Mouse (Mus musculus) liver, embryonic 14.5 days (tissue): Measurements from ENCODE around the gene Pdcd5. TPM values are rescaled to one million over a fixed set of nuclear protein-coding genes. Genes with fewer than 3 reads are reported as not detected.

Experiments used
- ATAC-seq: fragments of 200-750 bp; cut with Nextera tagmentation; 2 replicates; pipeline ENCODE4 v1.8.0; 2017; ENCODE audit warnings: moderate number of reproducible peaks, mild to moderate bottlenecking, moderate library complexity; ENCODE audit not compliant: insufficient read depth
- DNase-seq, 3 experiments: peaks; one replicate each; pipeline ENCODE4 v3.0.0-alpha.2; 2012 to 2013; ENCODE audit warnings: low read depth in 3 of 3, low spot score in 3 of 3
- H3K27ac ChIP-seq: fragments of 300-500 bp; sonication (generic); 2 replicates; pipeline ENCODE4 v1.5.1; 2014; ENCODE audit warnings: moderate library complexity, mild to moderate bottlenecking, control low read depth, inconsistent platforms
- H3K27me3 ChIP-seq: fragments of 300-500 bp; sonication (generic); 2 replicates; pipeline ENCODE4 v1.6.1; 2014; ENCODE audit warnings: mild to moderate bottlenecking, low read length, moderate library complexity; ENCODE audit not compliant: control insufficient read depth, insufficient read depth
- H3K36me3 ChIP-seq: fragments of 300-500 bp; sonication (generic); replicated peaks from 2 replicates; pipeline ENCODE4 v1.6.1; 2014; ENCODE audit warnings: low read depth; ENCODE audit not compliant: control insufficient read depth, insufficient read depth
- H3K4me1 ChIP-seq, 2 experiments: fragments of 200-500 bp in 1 of 2; fragments of 300-500 bp in 1 of 2; sonication (generic) in 1 of 2; replicated peaks; 2 replicates each; pipeline ENCODE4 v1.6.1; 2012 to 2014; ENCODE audit warnings: antibody characterized with exemption in 1 of 2, inconsistent platforms in 1 of 2, low read length in 1 of 2; ENCODE audit not compliant: control insufficient read depth in 2 of 2, insufficient read depth in 2 of 2
- H3K4me2 ChIP-seq: fragments of 300-500 bp; sonication (generic); 2 replicates; pipeline ENCODE4 v1.6.1; 2014; ENCODE audit warnings: low read depth, mild to moderate bottlenecking, control low read depth, moderate library complexity
- H3K4me3 ChIP-seq, 2 experiments: fragments of 200-500 bp in 1 of 2; fragments of 300-500 bp in 1 of 2; sonication (generic) in 1 of 2; 2 replicates each; pipeline ENCODE4 v1.5.1; 2012 to 2014; ENCODE audit warnings: low read depth in 2 of 2, low read length in 2 of 2, mild to moderate bottlenecking in 2 of 2, control low read depth in 1 of 2, inconsistent platforms in 1 of 2, moderate library complexity in 1 of 2; ENCODE audit not compliant: insufficient read depth in 1 of 2
- H3K9ac ChIP-seq: fragments of 300-500 bp; sonication (generic); replicated peaks from 2 replicates; pipeline ENCODE4 v1.6.1; 2014; ENCODE audit warnings: mild to moderate bottlenecking, control low read depth, moderate library complexity
- H3K9me3 ChIP-seq: fragments of 300-500 bp; sonication (generic); 2 replicates; pipeline ENCODE4 v1.6.1; 2016; ENCODE audit warnings: low read length, mixed read lengths; ENCODE audit not compliant: control insufficient read depth
- CTCF ChIP-seq: IDR thresholded peaks from 2 replicates; pipeline ENCODE4 v1.5.1; 2016; ENCODE audit warnings: antibody characterized with exemption, low read depth, control low read depth
- EP300 ChIP-seq: IDR thresholded peaks from 2 replicates; pipeline ENCODE4 v1.6.1; 2016; ENCODE audit warnings: antibody characterized with exemption, low read depth
- WGBS: fragments of 180-500 bp; shearing (Covaris S2); extraction: QIAGEN DNeasy Blood & Tissue Kit; methylation state at CpG from one replicate; pipeline ENCODE4 v1.1.7; 2014; ENCODE audit not compliant: insufficient replicate concordance; 5-methylcytosine and 5-hydroxymethylcytosine counted together
- polyA plus RNA-seq, 2 experiments: library from polyadenylated mRNA; depleted of rRNA in 1 of 2; stranded (reverse) in 1 of 2; unstranded in 1 of 2; fragments of >200 nt; fragmentation: Nextera tagmentation in 1 of 2; extraction: Ambion mirVana in 1 of 2; gene quantifications; 2 replicates each; pipeline versions ENCODE4 v1.2.1 to v1.2.3; 2012 to 2014

The Pdcd5 gene
- polyA plus RNA-seq, 2 experiments: 85.7 to 161 TPM

GRCm38 (mm10) chr7:35646317-35647081 lies 822 bp downstream of the Pdcd5 start:
- Histone ChIP-seq H3K36me3 (peaks cover 6% of the 10 kb centered on the region), H3K4me2 (peak overlapping the region; percentile 59), H3K9me3 (no peaks in the 10 kb centered on the region), H3K27ac (no peak overlapping the region), H3K27me3 (no peaks in the 10 kb centered on the region), H3K9ac (peak overlapping the region; percentile 67), H3K4me3 (peak overlapping the region; percentile 64 to 92), H3K4me1 (peaks cover 13 to 14% of the 10 kb centered on the region in 2 experiments)
- DNase-seq (no peak), ATAC-seq (peak; percentile 24; the same call in 1 of the 2 replicates)
- WGBS: 10% methylated on average over 34 of the region's 34 CpGs
- TF ChIP-seq CTCF: no peak
- no peak for TF ChIP-seq EP300

GRCm38 (mm10) chr7:35640072-35640471 lies 7.2 kb downstream of the Pdcd5 start:
- TF ChIP-seq CTCF: no peak
- TF ChIP-seq EP300: no peak
- Histone ChIP-seq H3K9me3 (no peaks in the 10 kb centered on the region), H3K27me3 (no peaks in the 10 kb centered on the region), H3K4me1 (no peaks in the 10 kb centered on the region), H3K27ac (no peak overlapping the region), H3K4me2 (no peak overlapping the region), H3K36me3 (peaks cover 42% of the 10 kb centered on the region), H3K4me3 (no peak overlapping the region), H3K9ac (no peak overlapping the region)
- no peak for ATAC-seq
- WGBS: 70% methylated on average over 6 of the region's 6 CpGs
- DNase-seq: no peak

- H3K9ac ChIP-seq: no peak overlapping the region
- no peak overlapping the region for H3K4me3 ChIP-seq
- H3K27ac ChIP-seq: no peak overlapping the region
- ATAC-seq (no peak), DNase-seq (no peak)
- 82% methylated on average over 9 of the region's 9 CpGs for WGBS
- H3K9me3 ChIP-seq: no peaks in the 10 kb centered on the region
- H3K27me3 ChIP-seq: no peaks in the 10 kb centered on the region
- H3K4me2 ChIP-seq: no peak overlapping the region
- H3K36me3 ChIP-seq: peaks cover 50% of the 10 kb centered on the region
- no peak for TF ChIP-seq CTCF
- no peaks in the 10 kb centered on the region for H3K4me1 ChIP-seq
These were observed 10.4 kb downstream of the Pdcd5 start for GRCm38 (mm10) chr7:35636874-35637273.

- H3K4me2 ChIP-seq: no peak overlapping the region
- TF ChIP-seq CTCF: peak; percentile 55
- no peak for TF ChIP-seq EP300
- no peaks in the 10 kb centered on the region for H3K27me3 ChIP-seq
- peaks cover 47% of the 10 kb centered on the region for H3K36me3 ChIP-seq
- DNase-seq: no peak
- WGBS: 67% methylated on average over 6 of the region's 6 CpGs
- H3K4me1 ChIP-seq: no peaks in the 10 kb centered on the region
- no peaks in the 10 kb centered on the region for H3K9me3 ChIP-seq
- ATAC-seq: no peak
- no peak overlapping the region for H3K4me3 ChIP-seq
- no peak overlapping the region for H3K9ac ChIP-seq
- H3K27ac ChIP-seq: no peak overlapping the region
These were observed 11.1 kb downstream of the Pdcd5 start for GRCm38 (mm10) chr7:35636229-35636628.

GRCm38 (mm10) chr7:35628496-35628895 lies 18.8 kb downstream of the Pdcd5 start:
- Histone ChIP-seq H3K36me3 (peaks cover 28% of the 10 kb centered on the region), H3K4me2 (no peak overlapping the region), H3K9ac (no peak overlapping the region), H3K4me3 (no peak overlapping the region), H3K27ac (no peak overlapping the region), H3K9me3 (no peaks in the 10 kb centered on the region), H3K27me3 (no peaks in the 10 kb centered on the region), H3K4me1 (no peaks in the 10 kb centered on the region)
- DNase-seq: peak in 1 of 3 experiments; percentile 10
- no peak for ATAC-seq
- no peak for TF ChIP-seq EP300
- peak; percentile 92 for TF ChIP-seq CTCF
- WGBS: 63% methylated on average over 5 of the region's 5 CpGs
